Mouse (Mus musculus): ENCODE measurements around the gene Iqsec1.

- TF ChIP-seq CTCF (IDR thresholded peaks at IDR 0.05; ENCODE audit: low read depth, low read length) (no peak), POLR2A (IDR thresholded peaks at IDR 0.05; ENCODE audit: extremely low read depth, insufficient read depth, low read length) (no peak)
Observed at GRCm38 (mm10) chr6:90758155-90758554, 230.3 kb downstream of the Iqsec1 start.
